Mouse (Mus musculus): ENCODE data around the gene Esm1.

The Esm1 gene

GRCm38 (mm10) chr13:113209624-113210023, at the start of gene Esm1:
Esm1 (plus strand) TSS chr13:113209659.
- DNase-seq (ENCODE audit: low spot score in 2 of 2) = no peak

DNA sequence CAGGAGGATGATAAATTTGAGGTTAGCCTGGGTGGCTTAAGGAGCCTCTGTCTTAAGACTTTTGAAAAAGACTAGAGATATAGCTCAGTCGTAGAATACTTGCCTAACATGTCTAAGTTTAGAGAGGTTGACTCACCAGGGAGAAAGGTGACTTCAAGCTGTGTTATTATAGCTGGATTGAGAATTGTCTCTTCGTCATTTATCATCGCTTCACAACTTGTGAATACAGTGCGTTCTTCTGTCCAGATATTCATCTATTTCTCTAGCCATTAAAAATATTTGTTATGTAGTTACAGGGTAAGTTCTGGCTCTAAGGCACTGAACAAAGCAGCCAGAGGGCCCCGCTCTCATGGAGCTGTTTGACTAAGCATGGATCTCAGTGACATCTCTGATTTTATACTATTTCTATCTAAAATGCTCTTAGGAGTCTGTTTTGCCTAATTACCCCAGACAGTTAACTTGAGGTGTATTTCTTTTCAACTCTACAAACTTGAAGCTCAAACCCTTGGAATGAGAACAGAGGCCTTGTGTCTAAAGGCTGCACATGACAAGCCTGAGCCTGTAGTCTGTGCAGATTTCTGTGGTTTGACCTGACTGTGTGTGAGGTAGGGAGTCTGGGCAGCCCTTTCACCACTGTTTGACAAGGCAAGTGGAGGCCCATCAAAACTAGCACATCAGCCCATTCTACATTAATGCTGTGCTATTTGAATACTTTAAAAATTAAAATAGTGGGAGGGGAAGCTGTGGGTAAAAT, 45.0 kb upstream of the Esm1 start:
- DNase-seq (ENCODE audit: low spot score in 2 of 2) = no peak

- no peak for DNase-seq (ENCODE audit: low spot score in 2 of 2)
Observed at GRCm38 (mm10) chr13:113168018-113168534, 41.4 kb upstream of the Esm1 start.

- DNase-seq (ENCODE audit: low spot score in 2 of 2) = no peak
Observed at GRCm38 (mm10) chr13:113170256-113170655, 39.2 kb upstream of the Esm1 start.

GRCm38 (mm10) chr13:113174162-113174561, 35.3 kb upstream of the Esm1 start:
- no peak for DNase-seq (ENCODE audit: low spot score in 2 of 2)

DNA sequence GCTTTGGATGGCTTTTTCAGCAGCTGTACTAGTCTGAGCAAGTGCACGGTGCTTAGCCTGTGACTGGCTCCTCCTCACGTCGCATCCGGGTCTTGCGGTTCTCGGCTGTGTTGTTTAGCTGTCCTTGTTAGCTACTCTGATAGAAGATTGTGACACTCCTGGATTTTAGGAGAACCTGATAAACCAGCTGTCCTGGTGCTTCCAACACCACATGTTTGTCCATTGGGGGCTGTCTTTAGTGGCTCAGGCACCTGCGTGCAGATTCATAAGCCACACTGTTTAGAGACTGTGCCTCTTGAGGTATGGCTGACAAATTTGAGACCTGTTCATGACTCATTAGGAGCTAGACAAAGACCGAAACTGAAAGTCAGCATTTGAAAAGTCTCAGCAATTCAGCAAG, 26.1 kb upstream of the Esm1 start:
- DNase-seq (ENCODE audit: low spot score in 2 of 2) = no peak

GRCm38 (mm10) chr13:113183720-113184119, 25.7 kb upstream of the Esm1 start:
- DNase-seq (ENCODE audit: low spot score in 2 of 2) = no peak

DNA sequence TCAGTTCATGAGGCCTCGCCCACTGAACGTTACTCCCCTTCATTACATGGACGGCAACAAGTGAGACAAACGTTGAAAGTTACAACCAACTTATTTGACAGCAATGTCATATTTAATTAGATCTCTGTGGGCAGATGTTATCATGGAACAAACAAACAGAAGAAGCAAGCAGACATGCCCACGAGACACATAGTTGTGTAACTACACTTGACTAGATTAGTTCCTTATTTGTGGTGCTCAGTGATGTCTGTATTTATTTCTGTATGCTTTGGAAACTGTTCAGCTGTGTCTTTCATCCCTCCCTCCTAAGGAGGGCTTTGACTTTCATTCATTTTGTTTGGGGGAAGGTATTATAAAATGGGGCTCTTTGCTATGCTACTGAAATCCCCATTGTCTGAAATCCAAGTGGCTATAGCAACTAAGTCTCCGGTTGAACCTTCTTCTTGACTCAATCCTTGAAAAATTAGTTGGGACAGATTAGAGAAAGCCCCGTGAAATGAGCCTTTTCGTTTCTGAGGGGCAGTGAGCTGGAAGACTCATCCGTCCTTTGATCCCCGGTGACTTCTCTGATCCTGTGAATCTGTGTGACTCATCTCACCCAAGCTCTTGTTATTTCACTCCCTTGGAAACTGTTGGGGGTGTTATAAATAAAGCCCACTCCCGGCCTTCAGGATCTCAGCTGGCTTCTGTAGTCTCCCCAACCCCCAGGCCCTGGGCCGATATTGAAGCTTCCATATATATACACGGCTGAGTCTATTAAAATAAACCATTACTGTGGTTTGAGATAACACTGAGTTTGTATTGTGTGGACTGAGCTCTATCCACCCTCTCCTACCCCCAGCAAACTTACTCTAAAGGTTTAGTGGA, 12.4 kb upstream of the Esm1 start:
- DNase-seq (ENCODE audit: low spot score in 2 of 2) = no peak

DNA sequence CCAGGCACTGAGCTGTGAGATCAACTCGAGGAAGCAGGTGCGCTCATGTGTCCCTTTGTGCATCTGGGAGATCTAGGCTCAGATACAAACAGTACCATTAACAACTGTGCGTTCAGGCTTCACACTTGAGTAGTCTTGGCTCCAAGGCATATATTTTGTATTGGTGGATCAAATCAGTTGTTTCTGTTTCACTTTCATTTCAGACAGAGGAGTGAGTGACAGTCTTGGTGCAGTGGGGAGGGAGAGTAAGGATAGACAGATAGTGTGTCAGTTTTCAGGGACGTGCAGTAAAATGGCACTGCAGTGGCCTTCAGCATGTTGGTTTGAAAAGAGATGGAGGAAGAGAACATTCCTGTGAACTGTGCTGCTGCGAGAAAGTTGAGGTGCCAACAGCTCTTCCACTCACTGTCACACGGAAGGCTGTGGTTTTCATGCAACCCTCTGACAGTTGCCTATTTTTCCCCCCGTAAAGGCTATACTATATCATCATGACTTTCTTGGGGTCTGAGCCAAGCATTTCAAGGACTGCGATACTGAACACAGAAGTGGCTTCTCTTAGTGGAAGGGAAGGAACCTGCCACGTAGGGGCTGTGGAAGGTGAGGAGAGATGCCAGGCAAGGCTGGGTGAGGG, 11.5 kb upstream of the Esm1 start:
- no peak for DNase-seq (ENCODE audit: low spot score in 2 of 2)

DNA sequence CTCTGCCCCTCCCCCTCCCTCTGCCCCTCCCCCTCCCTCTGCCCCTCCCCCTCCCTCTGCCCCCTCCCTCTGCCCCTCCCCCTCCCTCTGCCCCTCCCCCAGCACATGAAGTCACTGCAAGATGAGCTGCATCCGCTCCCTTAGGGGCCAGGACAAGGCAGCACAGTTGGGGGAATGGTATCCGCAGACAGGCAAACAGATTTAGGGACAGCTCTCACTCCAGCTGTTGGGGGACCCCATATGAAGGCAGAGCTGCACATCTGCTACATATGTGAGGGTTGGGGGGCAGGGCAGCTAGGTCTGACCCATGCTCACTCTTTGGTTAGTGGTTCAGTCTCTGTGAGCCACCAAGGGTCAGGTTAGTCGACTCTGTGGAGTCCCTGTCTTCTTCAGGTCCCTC, 10.1 kb upstream of the Esm1 start:
- DNase-seq (ENCODE audit: low spot score in 2 of 2) = no peak

DNA sequence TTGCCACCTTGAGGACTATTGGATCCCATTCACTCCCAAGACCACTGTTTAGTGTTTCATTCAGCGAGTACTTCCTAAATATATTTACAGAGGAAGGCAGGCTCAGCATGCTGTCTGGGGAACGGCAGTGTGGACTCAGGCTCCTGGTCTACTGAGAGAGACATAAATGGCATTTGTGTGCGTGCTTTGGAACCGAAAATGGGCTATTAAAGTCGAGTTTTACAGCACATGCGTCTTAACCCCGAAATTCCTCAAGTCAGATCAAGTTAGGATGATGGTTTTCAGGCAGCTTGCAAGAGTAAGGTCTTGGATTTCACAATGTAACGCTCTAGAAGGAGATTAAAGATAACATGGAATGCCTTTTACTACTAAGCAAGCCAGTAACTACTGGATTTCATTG, 8.7 kb upstream of the Esm1 start:
- no peak for DNase-seq (ENCODE audit: low spot score in 2 of 2)

- DNase-seq (ENCODE audit: low spot score in 2 of 2) = peak; percentile 22 to 28
Observed at GRCm38 (mm10) chr13:113201631-113202030, 7.8 kb upstream of the Esm1 start.

DNA sequence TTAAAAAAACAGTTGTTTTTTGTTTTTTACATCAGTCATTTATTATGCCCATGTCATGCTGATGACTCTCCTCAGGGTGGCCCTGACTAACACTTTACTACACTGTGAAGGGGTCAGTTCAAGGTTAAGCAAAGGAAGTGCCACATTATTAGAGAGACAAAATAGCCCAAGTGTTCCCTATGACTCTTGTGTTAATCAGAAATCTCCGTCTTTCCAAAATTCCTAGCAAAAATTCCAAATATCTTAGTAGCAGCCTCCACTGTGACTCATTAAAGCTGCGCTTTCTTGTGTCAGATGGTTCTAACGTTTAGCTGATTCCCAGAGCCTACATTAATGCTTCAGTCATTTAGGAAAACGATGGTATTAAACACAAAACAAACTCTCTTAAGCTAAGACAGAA, 7.3 kb upstream of the Esm1 start:
- DNase-seq (ENCODE audit: low spot score in 2 of 2) = no peak

GRCm38 (mm10) chr13:113203146-113203545, 6.3 kb upstream of the Esm1 start:
- no peak for DNase-seq (ENCODE audit: low spot score in 2 of 2)

GRCm38 (mm10) chr13:113205346-113205745, 4.1 kb upstream of the Esm1 start:
- no peak for DNase-seq (ENCODE audit: low spot score in 2 of 2)

GRCm38 (mm10) chr13:113211345-113211744, 1.9 kb downstream of the Esm1 start:
- no peak for DNase-seq (ENCODE audit: low spot score in 2 of 2)

- DNase-seq (ENCODE audit: low spot score in 2 of 2) = no peak
Observed at GRCm38 (mm10) chr13:113212401-113212800, 2.9 kb downstream of the Esm1 start.

DNA sequence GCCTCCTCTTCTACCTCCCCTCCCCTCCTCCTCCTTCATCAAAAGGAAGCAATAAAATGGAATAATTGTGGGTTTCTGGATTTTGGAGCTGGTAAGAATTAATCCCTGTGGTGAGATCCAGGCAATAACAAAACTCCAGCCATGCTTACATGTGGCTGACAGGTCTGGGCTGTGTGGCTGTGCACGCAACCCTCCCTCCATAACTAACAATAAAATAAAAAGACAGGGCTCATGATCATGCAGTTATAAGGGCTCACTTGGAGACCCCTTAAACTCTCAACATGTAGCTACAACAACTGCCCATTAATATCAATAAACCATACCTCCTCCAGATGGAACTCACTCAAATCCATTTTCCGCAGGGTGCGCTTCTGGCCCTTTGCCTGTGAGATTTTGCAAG, 4.4 kb downstream of the Esm1 start:
- DNase-seq (ENCODE audit: low spot score in 2 of 2) = no peak

GRCm38 (mm10) chr13:113221851-113222250, 12.4 kb downstream of the Esm1 start:
- DNase-seq (ENCODE audit: low spot score in 2 of 2) = no peak

GRCm38 (mm10) chr13:113224105-113224504, 14.6 kb downstream of the Esm1 start:
- peak; percentile 70 to 82 for DNase-seq (ENCODE audit: low spot score in 2 of 2)

DNA sequence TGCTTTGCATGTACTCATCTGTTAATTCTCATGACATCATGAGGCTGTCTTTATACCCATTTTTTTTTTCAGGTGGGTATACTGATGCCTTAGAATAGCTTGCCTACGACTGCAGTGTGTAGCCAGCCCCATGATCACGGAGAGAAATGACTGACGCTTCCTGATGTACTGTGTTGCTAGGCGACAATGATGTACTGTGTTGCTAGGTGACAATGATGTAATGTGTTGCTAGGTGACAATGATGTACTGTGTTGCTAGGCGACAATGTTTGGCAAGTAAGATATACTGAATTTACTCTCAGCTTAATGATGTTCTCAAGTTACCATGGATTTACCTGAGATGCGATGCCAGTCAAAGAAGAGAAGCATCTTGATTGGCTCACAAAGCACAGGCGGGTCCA, 16.4 kb downstream of the Esm1 start, which contains the start of gene Gzmk:
Gene Gzmk (minus strand): TSS at position 98 of the 400 bp plus-strand sequence.
- DNase-seq (ENCODE audit: low spot score in 2 of 2) = no peak

GRCm38 (mm10) chr13:113227076-113227475, 17.6 kb downstream of the Esm1 start:
- DNase-seq (ENCODE audit: low spot score in 2 of 2) = no peak

Data from heart, adult 9 months (tissue).